Mouse (Mus musculus): ENCODE results near the gene Nagpa.

DNA sequence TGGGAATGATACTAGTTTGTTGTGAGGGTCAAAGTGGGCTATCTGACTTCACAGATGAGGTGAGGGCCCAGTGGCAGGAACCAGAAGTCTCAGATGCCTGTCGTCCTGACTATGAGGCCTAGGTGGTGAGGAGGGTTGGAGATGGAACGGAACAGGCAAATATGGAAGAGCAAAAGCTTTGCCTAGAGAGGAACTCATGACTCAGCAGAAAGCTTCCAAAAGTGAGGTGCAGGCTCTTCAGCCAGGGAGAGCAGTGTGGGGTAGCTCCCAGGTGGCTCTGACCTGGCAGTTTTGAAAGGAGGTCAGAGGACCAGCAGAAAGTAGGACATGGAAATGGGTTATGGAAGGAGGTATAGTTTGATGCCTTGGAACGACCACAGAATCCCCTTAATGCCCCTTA, 47.1 kb upstream of the Nagpa start:
- no peak for TF ChIP-seq POLR2A (IDR thresholded peaks at IDR 0.05; ENCODE audit: low read depth, low read length)
- TF ChIP-seq CTCF (IDR thresholded peaks at IDR 0.05; ENCODE audit: extremely low read depth, insufficient read length, insufficient replicate concordance, low read depth, low read length): no peak
